Mouse (Mus musculus) ES-Bruce4 (cell line): ENCODE measurements at regions not wholly inside any gene's neighbourhood (a gene's known extent, or its start where the extent isn't known, plus 50 kb on each side); places are given as distances from the start of the nearest gene placed in this dataset.

Experiments
- H3K27ac ChIP-seq: 2 replicates; pipeline ENCODE4 v1.5.1; 2012; ENCODE audit warnings: low read length, inconsistent platforms; ENCODE audit not compliant: insufficient read depth
- H3K27me3 ChIP-seq: 2 replicates; pipeline ENCODE4 v1.6.1; 2012; ENCODE audit warnings: mild to moderate bottlenecking, low read length, inconsistent platforms; ENCODE audit not compliant: control insufficient read depth, poor library complexity, insufficient read depth, severe bottlenecking
- H3K36me3 ChIP-seq: 2 replicates; pipeline ENCODE4 v1.6.1; 2012; ENCODE audit warnings: inconsistent platforms, mild to moderate bottlenecking, low read length, moderate library complexity; ENCODE audit not compliant: control insufficient read depth, poor library complexity, insufficient read depth, severe bottlenecking
- H3K4me1 ChIP-seq: one replicate; pipeline ENCODE4 v1.8.1; 2011; ENCODE audit warnings: low read length; ENCODE audit not compliant: control insufficient read depth, insufficient read depth
- H3K4me3 ChIP-seq: 2 replicates; pipeline ENCODE4 v1.5.1; 2011; ENCODE audit warnings: low read depth, mild to moderate bottlenecking, low read length
- H3K9ac ChIP-seq: 2 replicates; pipeline ENCODE4 v1.6.1; 2012; ENCODE audit warnings: low read depth, mild to moderate bottlenecking, inconsistent platforms; ENCODE audit not compliant: poor library complexity, severe bottlenecking
- H3K9me3 ChIP-seq: replicated peaks from 2 replicates; pipeline ENCODE4 v1.6.1; 2012; ENCODE audit warnings: mild to moderate bottlenecking, low read length, inconsistent platforms; ENCODE audit not compliant: control insufficient read depth, poor library complexity, insufficient read depth, severe bottlenecking
- CTCF ChIP-seq: IDR thresholded peaks from one replicate; pipeline ENCODE4 v1.8.1; 2011; ENCODE audit warnings: low read depth, low read length
- EP300 ChIP-seq: IDR thresholded peaks from 2 replicates; pipeline ENCODE4 v1.6.1; 2011; ENCODE audit warnings: low read depth, low read length; ENCODE audit not compliant: insufficient read depth
- POLR2A ChIP-seq: IDR thresholded peaks from one replicate; pipeline ENCODE4 v1.8.1; 2011; ENCODE audit warnings: low read length; ENCODE audit not compliant: insufficient read depth

DNA sequence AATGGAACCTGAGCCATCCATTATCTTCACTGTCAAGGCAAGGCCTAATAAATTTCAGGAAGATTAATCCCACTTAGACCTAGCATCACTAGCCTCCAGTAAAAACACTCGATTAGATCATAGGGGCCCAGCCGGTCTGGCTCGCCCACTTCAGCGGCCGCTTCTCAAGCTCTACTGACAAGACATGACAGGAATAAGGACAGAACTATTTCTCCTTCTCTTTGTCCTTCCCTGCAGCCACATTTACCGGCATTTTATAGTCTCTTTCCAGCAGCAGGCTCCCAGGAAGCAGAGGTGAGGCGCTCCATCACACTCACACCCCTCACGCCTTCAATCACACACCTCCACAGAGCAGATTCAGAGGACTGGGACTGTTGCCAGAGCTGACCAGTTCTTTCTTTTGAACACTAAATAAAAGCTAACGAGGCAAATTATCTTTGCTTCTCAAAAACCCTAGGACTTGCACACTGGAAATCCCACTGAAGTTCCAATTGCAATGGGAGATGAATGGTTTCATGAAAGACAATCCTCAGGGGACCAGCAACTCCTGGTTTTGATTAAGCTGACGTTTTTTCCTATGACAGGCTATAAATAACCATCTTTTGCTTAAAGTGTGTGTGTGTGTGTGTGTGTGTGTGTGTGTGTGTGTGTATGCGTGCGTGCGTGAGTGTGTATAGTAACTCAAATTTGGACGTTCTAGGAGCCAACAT, 184.6 kb downstream of the Sox4 start:
- Histone ChIP-seq H3K4me1 (no peaks in the 10 kb centered on the region), H3K9ac (no peak overlapping the region), H3K4me3 (no peak overlapping the region), H3K36me3 (no peaks in the 10 kb centered on the region), H3K27me3 (no peaks in the 10 kb centered on the region), H3K9me3 (no peaks in the 10 kb centered on the region), H3K27ac (no peak overlapping the region)
- TF ChIP-seq EP300 (no peak), POLR2A (no peak)

DNA sequence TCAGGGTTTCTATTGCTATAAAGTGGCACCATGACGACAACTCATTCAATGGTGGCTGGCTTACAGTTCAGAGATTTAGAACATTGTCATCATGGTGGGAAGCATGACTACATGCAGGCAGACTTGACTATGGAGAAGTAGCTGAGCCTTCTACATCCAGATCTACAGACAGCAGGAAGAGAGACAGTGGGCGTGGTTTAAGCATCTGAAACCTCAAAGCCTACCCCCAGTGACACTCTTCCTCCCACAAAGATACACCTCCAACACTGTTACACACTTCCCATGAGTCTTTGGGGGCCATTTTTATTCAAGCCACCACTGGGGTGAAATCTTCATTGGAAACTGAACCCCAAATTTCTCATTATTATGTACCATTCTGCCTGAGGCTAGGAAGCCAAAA, 191.0 kb downstream of the Sox4 start:
- Histone ChIP-seq H3K4me1 (peaks cover 3% of the 10 kb centered on the region), H3K27me3 (no peaks in the 10 kb centered on the region), H3K9me3 (no peaks in the 10 kb centered on the region), H3K27ac (no peak overlapping the region), H3K36me3 (no peaks in the 10 kb centered on the region), H3K4me3 (no peak overlapping the region), H3K9ac (no peak overlapping the region)
- no peak for TF ChIP-seq EP300
- TF ChIP-seq CTCF: no peak
- TF ChIP-seq POLR2A: no peak

GRCm38 (mm10) chr13:28759026-28759425, 194.5 kb downstream of the Sox4 start:
- TF ChIP-seq CTCF (no peak), POLR2A (no peak), EP300 (no peak)
- Histone ChIP-seq H3K9me3 (no peaks in the 10 kb centered on the region), H3K27ac (no peak overlapping the region), H3K4me1 (peaks cover 3% of the 10 kb centered on the region), H3K4me3 (no peak overlapping the region), H3K9ac (no peak overlapping the region), H3K36me3 (no peaks in the 10 kb centered on the region), H3K27me3 (no peaks in the 10 kb centered on the region)

DNA sequence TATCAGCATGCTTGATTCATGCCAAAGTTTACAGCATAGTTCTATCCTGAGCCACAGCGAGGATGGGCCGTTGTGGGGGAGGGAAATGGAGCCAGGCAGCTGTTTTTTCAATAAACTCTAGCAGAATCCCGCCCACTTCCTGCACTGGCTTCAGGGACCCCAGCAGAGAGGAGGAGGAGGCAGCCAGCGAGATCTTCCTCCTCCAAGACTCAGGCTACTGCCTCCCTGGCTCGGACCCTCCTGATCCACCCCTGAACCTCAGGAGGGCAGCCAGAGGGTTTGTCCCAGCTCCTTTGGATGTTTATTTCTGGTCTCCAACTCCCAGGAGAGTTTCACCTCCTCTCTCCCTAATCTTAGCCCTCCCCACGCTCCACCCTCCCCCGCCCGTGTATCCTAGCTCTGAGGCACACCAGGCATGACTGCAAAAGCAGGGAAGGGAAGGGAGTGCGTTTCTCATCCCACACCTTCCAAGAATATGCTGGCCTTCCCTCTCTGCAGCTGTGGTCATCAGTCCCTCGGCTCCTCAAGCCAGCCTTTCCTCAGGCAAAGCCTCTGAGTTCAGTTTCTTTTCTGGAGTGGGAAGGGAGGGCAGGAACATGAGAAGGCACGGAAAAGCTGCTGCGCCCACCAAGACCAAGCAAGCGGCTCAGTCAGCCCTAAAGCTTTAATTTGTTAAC, 195.5 kb downstream of the Sox4 start:
- H3K27me3 ChIP-seq: no peaks in the 10 kb centered on the region
- no peaks in the 10 kb centered on the region for H3K36me3 ChIP-seq
- peak overlapping the region; percentile 24 for H3K4me3 ChIP-seq
- peak overlapping the region; percentile 32 for H3K9ac ChIP-seq
- no peak for TF ChIP-seq CTCF
- TF ChIP-seq EP300: no peak
- TF ChIP-seq POLR2A: no peak
- no peaks in the 10 kb centered on the region for H3K9me3 ChIP-seq
- H3K4me1 ChIP-seq: peaks cover 3% of the 10 kb centered on the region
- H3K27ac ChIP-seq: peak overlapping the region; percentile 26; the same call in 1 of the 2 replicates

DNA sequence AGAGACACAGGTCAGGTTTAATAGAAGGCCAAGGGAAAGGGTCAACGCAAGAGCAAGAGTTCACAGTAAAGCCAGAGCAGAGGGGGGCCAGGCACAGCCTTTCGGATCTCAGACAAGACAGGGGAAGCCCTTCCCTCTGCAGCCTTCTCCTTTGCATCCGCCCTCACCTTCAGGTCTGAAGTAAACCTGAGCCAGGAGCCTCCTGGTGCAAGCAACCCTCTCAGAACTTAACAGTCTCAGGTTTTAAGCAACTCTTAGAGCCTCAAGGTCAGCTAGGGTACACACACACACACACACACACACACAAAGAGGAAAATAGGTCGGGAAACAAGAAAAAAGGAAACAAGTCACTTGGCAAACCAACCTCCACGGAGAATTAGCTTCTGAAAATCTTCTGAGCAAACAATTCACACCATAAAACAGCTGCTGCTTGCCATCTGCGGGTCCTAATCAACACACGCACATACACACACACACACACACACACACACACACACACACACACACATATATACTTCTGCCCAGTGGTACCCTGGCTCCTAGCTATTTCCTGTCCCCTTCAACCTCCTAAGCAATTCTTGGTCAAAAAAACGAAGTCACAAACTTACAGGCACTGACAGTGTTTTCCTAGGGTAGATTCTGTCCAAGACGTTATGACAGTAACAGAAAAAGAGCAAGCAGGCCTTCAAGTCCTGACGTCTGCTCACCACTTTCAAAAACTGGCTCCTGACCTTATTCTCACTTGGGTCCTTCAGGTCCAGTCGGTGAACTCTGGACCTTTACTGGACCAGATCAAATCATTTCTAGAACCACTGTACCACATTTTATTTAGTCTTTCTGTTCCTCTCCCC, 196.4 kb downstream of the Sox4 start:
- H3K4me1 ChIP-seq: peaks cover 3% of the 10 kb centered on the region
- no peak overlapping the region for H3K4me3 ChIP-seq
- TF ChIP-seq EP300 (no peak), CTCF (no peak), POLR2A (no peak)

GRCm38 (mm10) chr13:28754207-28754606, 199.3 kb downstream of the Sox4 start:
- H3K36me3 ChIP-seq: no peaks in the 10 kb centered on the region
- no peaks in the 10 kb centered on the region for H3K27me3 ChIP-seq
- H3K9ac ChIP-seq: no peak overlapping the region
- H3K4me3 ChIP-seq: no peak overlapping the region
- H3K4me1 ChIP-seq: peaks cover 3% of the 10 kb centered on the region
- TF ChIP-seq EP300 (no peak), POLR2A (no peak), CTCF (no peak)
- H3K27ac ChIP-seq: no peak overlapping the region
- no peaks in the 10 kb centered on the region for H3K9me3 ChIP-seq

More for the DNA sequence above, 196.4 kb downstream of the Sox4 start:
- Histone ChIP-seq H3K9ac (peak overlapping the region; percentile 32), H3K27ac (peak overlapping the region; percentile 7; the same call in 1 of the 2 replicates), H3K9me3 (no peaks in the 10 kb centered on the region), H3K36me3 (no peaks in the 10 kb centered on the region), H3K27me3 (no peaks in the 10 kb centered on the region)
